Mouse (Mus musculus): ENCODE results near the gene Gpd2.

Gene Gpd2

DNA sequence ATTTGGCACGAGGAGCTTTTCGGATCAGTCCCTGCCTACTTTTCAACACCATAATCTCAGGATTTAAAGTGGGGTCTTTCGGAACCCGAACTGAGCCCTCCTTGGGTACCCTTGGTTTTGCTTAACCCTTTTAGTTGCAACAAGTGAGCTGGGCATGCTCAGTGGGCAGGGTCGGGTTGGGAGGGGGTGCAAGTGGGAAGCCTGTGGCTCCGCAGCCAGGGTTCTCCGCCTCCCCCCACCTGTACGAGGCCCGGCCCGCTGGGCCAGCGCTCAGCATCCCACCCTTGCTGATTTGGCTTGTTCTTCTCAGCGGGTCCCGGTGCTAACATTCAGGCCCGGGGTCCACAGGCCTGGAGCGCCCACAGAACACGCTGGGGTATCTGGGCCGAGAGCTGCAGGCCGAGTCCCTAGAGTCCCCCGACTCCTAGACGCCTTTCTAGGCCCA is at the start of gene Gpd2:
TSS of gene Gpd2 (plus strand) at position 161 of the 445 bp plus-strand sequence.
- no peak for DNase-seq (ENCODE audit: low read depth, low spot score)

DNA sequence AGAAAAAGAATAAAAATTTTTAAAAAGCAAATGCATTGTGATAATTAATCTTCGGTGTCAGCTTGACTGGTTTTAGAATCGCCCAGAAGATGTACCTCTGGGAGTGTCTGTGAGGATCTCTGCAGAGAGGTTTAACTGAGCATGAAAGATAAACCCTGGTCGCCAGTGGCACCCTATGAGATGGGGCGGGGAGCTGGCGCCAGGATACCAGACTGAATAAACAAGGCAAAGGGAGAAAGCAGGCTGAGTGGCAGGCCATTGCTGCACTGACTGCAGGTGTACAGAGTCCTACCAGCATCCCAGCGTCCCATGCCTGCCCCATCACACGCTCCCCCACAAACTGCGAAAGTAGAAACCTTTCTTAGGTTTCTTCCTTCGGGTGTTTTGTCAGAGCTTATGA is 49.2 kb upstream of the Gpd2 start:
- no peak for DNase-seq (ENCODE audit: low read depth, low spot score)

DNA sequence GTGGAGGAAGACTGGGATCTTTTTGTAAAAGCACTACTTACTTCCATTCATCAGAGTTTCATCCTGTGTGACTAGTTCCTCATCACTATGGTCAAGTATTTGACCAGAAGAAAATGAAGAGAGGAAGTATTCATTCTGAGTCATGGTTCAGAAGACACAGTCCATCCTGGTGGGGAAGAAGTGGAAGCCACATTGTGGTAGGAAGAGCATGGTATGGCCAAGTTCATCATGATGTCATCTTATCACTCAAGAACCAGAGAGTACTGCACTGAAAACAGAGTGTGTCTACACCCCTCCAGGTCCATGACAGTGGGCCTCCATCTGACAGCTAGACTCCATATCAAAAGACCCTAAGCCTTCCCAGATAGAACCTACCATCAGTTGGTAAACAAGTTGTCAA is 46.6 kb upstream of the Gpd2 start:
- DNase-seq (ENCODE audit: low read depth, low spot score) = no peak

DNA sequence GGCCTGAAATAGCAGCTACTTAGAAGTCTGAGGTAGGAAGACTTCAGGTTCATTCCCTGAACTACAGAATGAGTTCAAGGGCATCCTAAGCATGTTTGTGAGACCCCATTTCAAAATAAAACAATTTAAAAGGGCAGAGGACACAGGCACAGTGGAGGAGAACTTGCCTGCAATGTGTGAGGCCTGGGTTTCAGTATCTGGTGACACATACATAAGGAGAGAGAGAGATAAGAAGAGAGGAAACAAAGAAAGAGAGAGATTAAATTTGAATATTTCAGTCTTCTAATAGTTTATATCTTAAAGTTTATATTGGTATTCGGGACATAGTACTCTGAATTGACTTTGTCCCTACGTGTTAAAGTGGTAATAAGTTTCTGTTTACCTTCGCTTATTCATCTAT is 38.4 kb upstream of the Gpd2 start:
- DNase-seq (ENCODE audit: low read depth, low spot score) = no peak

DNA sequence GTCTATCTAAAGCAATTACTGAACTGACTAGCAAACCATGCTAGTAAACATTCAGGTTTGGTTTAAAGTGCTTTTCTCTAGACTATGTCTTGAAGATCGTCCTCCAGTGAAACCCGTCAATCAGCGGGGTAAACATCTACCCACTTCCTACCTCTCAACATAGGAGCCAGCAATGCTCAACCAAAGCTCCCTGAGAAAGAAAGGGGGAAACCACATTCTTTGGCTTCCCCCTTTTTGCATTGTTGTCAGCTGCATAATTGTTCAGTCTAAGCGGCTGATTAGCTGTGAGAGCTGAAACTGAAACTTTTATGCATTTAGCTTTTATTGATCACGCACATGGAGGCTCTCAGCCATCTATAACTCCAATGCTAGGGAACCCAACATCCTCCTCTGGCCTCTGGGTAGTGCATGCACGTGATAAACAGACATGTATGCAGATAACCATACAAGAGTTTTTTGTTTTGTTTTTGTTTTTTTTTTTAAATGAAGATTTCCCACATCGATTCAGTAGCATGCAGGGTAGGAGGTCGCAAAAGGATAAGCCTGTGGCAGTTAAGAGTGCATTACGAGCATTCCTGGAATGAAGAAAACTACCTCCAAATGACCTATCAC is 28.9 kb upstream of the Gpd2 start:
- no peak for DNase-seq (ENCODE audit: low read depth, low spot score)

DNA sequence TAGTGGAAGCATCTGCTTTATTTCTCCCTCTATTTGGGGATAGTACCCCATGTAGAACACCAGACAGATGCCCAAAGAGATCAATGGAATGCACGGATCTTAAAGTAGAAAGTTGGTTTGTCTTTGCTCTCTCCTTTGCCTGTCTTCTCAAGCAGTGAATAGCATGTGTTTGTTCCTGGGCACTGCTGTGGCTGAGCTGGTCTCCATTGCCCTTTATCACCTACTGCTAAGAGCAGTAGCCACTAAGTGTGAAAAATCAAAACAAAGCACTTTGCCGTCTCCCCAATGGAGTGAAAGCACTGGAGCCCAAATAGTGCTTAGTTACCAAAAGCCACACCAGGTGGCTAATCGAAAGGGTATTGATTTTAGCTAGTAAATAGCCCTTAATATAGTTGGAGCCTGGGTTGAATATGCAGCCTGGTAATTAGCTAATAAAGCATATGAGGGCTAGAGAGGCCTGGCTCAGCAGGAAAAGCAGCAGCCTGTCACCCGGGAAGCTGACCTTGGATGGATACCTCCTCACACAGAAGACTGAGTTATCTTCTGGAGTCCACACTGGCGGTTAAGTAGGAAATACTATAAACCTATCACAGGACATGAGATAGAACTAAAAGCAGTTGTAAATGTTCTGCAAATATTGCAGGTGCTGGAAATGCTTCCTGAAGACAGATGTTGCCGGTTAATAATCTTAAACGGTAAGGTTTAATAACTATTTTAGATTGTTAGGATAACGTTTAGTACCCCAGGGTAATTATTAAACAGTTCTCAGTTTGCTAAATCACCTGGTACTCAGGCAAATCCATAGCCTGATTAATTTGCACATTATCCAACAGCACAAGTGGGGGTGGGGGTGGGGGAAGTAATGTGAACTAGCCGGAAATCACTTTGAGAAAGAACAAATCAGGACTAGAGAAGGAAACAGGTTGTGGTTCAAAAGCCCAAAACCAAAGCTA is 26.1 kb upstream of the Gpd2 start:
- DNase-seq (ENCODE audit: low read depth, low spot score) = no peak

DNA sequence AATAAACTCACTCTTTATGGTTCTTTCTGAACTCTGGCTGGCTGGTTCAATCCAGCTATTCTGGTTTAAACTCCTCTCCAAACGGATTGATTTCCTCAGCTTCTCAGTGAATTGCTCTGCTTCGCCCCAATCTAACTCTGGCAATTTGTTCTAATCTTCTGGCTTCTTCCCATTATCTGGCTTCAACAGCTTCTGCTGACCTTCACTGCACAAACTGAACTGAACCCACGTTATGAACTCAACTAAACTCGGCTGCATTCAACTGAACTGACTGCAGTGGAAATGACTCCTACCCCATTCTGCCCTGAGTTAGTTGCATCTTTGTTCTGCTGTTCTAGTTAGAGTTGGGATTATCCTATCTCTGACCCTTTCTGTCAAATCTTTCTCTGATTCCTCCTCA is 24.1 kb upstream of the Gpd2 start:
- DNase-seq (ENCODE audit: low read depth, low spot score) = no peak

DNA sequence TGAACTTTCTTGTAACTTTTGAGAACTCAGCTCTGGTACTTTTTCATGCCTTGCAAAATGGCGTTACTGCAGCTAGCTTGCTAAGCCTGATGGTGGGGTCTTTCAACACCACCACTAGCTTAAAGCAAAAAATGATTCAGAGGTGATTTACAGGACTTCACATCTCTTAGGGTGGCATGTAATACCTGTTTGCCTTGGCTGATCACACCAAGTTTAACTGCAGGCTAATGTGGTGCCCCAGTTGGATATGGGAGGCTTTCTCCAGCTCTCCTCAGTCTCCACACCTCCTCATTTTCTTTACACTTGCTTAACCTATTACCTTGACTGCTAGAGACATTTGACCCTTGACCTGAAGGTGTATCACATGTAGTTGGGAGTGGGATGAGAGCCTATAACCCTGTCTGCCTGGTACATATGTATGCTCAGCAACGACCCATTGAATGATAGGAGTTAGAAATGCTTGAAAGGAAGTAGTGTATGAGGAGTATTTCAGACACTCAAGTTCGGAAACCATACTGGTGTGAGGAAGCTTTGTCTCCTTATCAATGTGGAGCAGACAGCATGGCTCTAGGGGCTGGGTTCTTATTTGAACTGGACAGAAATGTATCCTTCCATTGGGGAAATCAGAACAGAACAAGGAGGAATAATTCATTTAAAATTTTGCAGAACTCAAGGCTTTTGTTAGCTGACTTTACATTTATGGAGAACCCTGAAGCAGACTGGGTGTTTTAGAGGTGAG is 14.0 kb upstream of the Gpd2 start:
- no peak for DNase-seq (ENCODE audit: low read depth, low spot score)

DNA sequence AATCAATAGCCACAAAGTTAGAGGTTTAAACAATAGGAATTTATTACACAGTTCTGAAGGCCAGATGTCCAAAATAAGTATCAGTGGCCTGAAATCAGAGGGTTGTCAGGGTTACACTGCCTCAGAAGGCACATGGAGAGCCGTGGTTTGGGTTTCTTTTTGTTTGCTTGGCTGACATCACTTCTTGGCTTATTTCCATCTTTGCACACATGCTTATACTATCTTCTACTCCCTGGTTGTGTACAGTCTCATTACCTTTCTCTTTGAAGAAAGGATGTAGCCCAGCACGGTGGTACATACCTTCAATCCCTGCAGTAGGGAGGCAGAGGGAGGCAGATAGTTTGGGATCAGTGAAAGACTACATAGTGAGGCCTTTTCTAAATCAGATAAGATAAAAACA is 12.2 kb upstream of the Gpd2 start:
- DNase-seq (ENCODE audit: low read depth, low spot score) = no peak

DNA sequence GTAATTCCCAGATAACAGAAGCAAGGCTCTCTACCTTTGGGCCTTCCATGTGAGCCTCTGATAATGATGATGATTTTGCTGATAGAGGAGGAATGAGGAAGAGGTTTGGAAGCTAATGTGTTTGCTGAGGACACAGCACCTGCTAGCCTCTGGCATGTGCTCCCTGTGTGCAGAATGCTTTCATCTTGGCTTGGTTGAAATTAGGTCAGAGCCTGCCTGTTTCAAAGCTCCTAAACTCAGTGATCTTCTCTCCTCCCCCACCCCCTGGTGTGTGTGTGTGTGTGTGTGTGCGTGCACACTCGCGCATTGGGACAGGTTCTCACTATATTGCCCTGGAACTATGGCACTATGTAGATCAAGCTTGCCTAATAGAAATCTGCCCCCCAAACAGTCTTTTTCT is 10.0 kb upstream of the Gpd2 start:
- no peak for DNase-seq (ENCODE audit: low read depth, low spot score)

DNA sequence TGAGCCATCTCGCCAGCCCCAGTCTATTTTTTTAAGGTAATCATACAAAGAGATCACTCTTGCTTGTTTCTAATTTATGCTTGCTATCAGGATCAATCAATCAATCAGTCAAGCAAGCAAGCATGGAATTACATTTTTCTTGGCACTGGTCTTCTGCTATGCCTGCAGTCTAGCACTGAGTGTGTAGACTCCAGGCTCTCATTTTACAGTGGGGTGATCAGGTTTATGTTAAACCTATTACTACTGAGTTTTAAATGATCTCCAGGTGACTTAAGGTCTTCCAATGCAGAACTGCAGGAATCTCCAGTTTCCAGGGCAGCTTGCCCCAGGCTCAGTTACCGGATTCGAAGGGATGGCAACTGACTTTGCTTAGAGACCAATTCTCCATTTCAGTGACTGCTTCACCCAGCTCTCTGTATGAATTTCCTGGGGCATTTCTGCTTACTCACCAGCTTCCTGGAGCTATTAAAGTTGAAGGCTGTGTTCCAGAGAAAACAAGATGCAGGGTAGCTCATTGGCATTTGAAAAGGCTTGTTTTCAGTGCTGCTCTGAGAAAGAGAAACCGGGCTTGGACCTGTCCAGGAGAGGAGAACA is 7.7 kb upstream of the Gpd2 start:
- peak; percentile 74 for DNase-seq (ENCODE audit: low read depth, low spot score)

DNA sequence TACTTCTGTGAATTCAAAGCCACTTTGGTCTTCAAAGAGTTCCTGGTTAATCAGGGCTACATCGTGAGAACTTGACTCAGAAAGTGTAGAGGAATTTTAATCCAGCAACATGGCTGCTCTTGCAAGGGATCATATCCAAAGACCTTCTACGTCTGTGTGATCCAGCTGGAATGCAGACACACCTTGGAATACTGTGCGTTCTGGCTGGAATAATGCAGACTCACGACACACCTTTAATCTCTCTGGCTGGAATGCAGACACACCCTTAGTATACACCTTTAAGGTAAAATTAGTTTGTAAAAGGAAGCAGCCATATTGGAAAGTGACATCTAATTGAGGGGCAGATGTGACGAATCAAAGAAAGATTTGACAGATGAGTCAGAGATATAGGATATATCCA is 6.0 kb upstream of the Gpd2 start:
- no peak for DNase-seq (ENCODE audit: low read depth, low spot score)

DNA sequence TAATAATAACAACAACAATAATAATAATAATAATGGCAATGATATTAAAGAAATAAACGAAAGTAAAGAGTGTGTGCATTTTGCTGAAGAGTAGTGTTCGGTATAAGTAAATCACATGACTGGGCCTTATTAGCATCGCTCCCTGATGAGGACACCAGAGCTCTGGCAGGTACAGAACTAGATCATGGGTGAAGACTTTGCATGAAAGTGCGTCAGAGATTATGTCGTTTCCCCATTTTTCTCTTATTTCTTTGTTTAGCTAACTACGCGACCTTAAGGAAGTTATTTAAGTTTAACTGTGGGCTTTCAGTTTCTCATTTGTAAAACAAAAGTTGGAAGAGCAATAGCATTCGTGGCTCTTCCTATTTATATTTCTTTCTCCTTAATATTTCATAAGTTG is 5.1 kb upstream of the Gpd2 start:
- DNase-seq (ENCODE audit: low read depth, low spot score) = no peak

DNA sequence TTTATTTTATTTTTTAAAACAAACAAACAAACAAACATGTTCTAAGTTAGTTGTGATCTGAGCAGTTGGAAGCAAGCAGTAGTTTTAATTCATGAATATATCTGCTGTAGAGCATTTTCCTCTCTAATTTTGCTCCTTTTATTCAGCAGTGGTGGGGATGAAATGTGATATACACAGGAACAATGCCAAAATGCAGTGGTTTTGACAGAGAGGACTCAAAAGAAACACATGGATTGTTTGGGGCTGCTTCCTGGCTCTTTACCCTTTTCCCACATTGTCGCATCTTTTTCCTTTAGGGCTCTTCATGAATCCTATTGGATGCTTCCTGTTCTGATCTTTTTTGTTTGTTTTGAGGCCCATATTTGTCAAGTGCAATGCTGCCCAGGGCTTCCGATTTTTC is 1.2 kb upstream of the Gpd2 start:
- DNase-seq (ENCODE audit: low read depth, low spot score) = no peak

DNA sequence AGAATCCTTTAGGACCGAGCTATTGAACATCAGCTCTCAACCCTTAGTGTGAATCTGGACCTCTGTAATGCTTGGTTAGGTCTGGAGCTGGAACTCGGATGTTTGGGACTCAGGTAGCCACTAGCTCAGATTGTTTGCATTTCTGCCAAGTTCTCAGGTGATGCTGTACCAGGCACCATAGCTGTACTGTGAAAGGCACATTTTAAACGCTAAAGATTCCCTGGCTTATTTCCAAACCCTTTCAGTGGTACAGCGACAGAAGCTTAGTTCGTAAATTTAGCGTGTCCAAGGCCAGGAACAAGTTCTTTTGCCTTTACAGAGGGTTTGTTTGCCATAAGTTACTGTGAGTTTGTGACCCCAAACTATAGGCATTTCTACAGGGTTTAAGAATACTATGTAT is 409 bp upstream of the Gpd2 start:
- no peak for DNase-seq (ENCODE audit: low read depth, low spot score)

DNA sequence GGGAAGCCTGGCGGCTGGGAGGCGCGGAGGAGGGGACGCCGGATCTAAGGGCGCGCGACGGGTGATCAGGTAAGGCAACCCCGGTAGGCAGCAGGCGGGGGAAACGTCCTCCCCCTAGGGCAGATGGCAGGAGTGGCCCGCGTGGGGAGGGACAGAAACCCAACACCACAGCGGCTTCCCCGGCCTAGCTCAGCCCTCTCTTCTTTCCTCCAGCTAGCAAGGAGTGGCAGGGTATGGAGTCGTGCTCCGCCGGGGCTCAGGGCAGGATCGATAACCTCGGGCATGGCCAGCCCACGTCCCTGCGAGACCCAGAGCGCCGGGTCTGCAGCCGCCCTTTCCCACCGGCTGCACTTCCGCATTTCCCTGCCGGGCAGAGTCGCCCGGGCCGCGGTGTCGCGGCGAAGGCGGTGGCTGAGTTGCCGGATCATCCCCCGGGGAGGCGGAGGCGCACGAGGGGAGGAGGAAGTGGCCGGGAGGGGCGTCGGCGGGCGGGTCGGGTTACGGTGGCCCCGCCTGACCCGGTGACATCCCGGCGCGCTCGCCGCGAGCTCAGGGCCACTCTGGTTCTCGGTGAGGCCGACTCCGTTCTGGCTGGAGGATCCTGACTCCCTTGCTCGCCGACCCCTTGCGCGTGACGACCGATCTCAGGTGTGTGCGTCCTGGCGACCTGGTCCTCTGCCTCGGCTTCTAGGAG is 632 bp downstream of the Gpd2 start:
- DNase-seq (ENCODE audit: low read depth, low spot score) = peak; percentile 89

DNA sequence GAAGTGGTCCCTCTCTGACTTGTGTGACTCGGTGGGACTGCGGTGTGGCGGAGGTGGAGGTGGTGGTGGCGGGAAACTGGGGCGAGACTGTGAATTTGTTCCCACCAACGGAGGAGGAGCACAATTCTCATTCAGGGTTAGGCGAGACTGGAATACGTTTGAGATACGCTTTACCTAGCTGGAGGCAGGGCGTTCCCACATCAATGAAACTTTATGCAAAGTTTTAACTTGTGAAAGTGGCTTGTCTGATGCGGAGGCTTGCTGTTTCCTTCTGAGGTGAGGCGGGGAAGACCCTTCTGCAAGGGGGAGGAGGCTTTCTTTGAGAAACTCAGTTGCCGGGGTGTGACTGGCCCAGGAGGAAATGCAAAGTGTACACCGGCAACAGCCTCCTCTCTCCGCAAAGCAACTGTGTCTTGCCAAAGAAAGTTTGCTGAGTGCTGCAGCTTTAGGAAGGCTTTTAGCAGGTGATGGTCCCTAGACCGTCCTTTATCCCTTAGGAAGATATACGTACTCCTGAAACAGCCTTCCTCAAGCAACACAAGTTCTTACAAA is 1.3 kb downstream of the Gpd2 start:
- peak; percentile 43 for DNase-seq (ENCODE audit: low read depth, low spot score)

DNA sequence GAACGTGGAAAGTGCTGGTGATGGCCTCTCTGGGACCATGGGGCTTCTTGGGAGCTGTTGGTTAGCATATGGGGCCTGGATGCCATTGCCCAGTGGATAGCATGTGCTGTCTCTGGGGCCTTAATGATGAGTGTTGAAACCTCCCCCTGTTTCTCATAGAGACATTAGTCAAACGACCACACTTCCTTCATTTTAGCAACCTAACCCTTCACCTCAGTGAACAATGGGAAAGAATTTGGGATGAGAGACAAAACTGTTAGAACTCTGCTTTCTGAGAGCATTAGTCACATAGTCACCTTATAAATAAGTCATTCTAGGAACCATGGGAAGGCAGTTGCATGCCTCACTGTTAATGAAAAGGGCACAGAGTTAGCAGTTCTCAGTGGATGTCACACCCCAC is 1.9 kb downstream of the Gpd2 start:
- no peak for DNase-seq (ENCODE audit: low read depth, low spot score)

DNA sequence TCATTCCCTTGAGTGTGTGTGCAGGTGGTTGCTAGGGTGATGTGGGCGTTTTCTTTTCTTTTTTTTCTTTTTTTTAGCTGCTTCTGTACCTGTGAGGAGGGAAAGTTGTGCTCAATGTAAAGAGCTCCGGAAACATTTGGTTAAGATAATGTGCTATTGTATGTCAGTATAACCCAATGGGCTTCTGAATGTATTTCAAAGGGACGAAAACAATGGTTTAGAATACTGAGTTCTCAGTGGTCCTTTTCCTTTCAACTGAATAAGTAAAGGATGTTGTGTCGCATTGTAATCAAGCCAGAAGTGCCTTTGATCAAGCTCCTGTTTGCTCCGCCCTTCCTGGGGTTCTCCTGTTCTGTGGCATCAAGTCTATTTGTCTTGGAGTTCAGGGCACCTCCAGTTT is 6.6 kb downstream of the Gpd2 start:
- DNase-seq (ENCODE audit: low read depth, low spot score) = no peak

DNA sequence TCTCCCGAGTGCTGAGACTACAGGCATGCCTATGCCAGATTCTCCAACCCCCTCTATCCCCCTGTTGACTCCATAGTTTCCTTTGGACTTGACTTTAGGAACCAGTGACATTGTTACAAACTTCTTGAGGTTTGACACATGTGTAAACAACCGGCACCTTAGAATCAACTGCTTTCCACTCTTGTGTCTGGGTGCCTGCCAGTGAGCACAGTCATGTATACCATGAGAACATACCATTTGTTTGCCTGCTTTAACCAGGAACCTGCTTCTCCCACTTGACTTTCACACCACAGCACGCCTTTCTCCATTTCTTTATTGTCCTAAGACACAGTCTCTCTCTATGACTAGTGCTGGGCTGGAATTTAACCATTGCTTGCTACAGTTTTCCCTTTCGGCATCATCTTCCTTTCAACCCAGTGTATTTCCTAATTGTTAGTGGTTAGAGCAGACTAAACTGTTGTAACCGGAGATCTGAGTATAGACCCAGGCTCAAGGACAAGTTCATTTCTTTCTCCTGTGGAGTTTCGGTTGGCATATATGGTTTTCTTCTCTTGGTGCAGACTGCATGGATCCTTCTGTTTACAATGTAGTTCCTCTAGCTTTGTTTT is 8.4 kb downstream of the Gpd2 start:
- no peak for DNase-seq (ENCODE audit: low read depth, low spot score)

DNA sequence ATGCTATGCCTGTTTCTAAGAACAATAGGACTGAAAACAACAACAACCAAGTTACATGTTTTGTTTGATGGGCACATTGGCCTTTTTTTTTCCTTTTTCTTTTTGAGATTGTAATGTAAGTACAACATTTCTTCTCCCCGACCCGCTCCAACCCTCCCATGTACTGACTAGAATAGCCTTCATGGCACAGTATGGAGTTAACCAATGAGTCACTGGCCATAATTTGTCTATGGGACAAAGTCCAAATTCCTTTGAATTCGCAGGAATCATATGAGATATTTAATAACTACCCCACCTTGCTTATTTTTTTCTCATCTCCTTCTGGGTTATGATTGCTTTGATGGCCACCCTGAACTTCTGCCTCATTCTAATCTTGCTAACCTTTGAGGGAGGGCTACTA is 12.7 kb downstream of the Gpd2 start:
- no peak for DNase-seq (ENCODE audit: low read depth, low spot score)
